Mouse (Mus musculus) lung, embryonic 14.5 days (tissue): ENCODE data around the gene Slc31a2. TPM values are rescaled to one million over a fixed set of nuclear protein-coding genes. Genes with fewer than 3 reads are reported as not detected.
A peak's percentile ranks its signal among the peaks of the same experiment; 100 is the strongest.

Experiments
- ATAC-seq: fragments of 200-750 bp; cut with Nextera tagmentation; 2 replicates; pipeline ENCODE4 v1.8.0; 2017; ENCODE audit warnings: mild to moderate bottlenecking, moderate TSS enrichment, moderate library complexity; ENCODE audit not compliant: insufficient read depth
- DNase-seq: peaks from one replicate; pipeline ENCODE4 v3.0.0-alpha.2; 2015
- H3K27ac ChIP-seq: fragments of 300-500 bp; sonication (generic); 2 replicates; pipeline ENCODE4 v1.5.1; 2014; ENCODE audit warnings: low read depth, mild to moderate bottlenecking, moderate library complexity
- H3K27me3 ChIP-seq: fragments of 300-500 bp; sonication (generic); 2 replicates; pipeline ENCODE4 v1.6.1; 2014; ENCODE audit warnings: low read length, control low read depth; ENCODE audit not compliant: insufficient read depth
- H3K36me3 ChIP-seq: fragments of 300-500 bp; sonication (generic); 2 replicates; pipeline ENCODE4 v1.6.1; 2014; ENCODE audit warnings: control low read depth; ENCODE audit not compliant: insufficient read depth
- H3K4me1 ChIP-seq: fragments of 300-500 bp; sonication (generic); 2 replicates; pipeline ENCODE4 v1.6.1; 2014; ENCODE audit warnings: antibody characterized with exemption, control low read depth; ENCODE audit not compliant: insufficient read depth
- H3K4me2 ChIP-seq: fragments of 300-500 bp; sonication (generic); 2 replicates; pipeline ENCODE4 v1.6.1; 2014; ENCODE audit warnings: mild to moderate bottlenecking
- H3K4me3 ChIP-seq: fragments of 300-500 bp; sonication (generic); 2 replicates; pipeline ENCODE4 v1.5.1; 2014; ENCODE audit warnings: low read depth, low read length
- H3K9ac ChIP-seq: fragments of 300-500 bp; sonication (generic); 2 replicates; pipeline ENCODE4 v1.6.1; 2014
- H3K9me3 ChIP-seq: fragments of 300-500 bp; sonication (generic); 2 replicates; pipeline ENCODE4 v1.6.1; 2016; ENCODE audit warnings: low read depth, low read length, control low read depth
- CTCF ChIP-seq: IDR thresholded peaks from 2 replicates; pipeline ENCODE4 v1.5.1; 2016; ENCODE audit warnings: antibody characterized with exemption, low read depth
- WGBS: fragments of 180-500 bp; shearing (Covaris S2); extraction: QIAGEN DNeasy Blood & Tissue Kit; methylation state at CpG from one replicate; pipeline ENCODE4 v1.1.7; 2014; 5-methylcytosine and 5-hydroxymethylcytosine counted together
- polyA plus RNA-seq: library from polyadenylated mRNA; unstranded; fragments of >200 nt; fragmentation: Nextera tagmentation; extraction: Ambion mirVana; gene quantifications from 2 replicates; pipeline ENCODE4 v1.2.1, GENCODE M21; 2014

Slc31a2 gene
- polyA plus RNA-seq, 1 experiment from 2014 or later: 14.7 TPM

DNA sequence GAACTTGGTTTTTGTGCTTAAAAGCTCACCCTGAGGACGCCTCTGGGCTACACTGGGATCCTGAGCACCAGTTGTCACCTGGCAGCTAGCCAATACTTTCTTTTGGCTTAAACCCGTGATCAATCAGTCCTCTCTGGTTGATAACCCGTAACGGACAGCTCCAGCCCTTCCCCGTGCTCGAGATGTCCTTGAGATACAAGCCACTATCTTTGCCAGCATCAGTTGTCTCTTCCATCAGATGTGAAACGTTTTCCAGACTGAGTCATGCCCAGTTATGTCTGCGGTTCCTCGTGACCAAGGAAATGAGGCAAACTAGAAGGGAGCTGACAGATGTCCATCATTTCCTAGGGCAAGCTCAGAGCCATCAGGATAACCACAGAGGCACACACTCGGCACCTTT is 4.7 kb downstream of the Slc31a2 start:
- no peak overlapping the region for H3K9ac ChIP-seq
- no peak overlapping the region for H3K27ac ChIP-seq
- no peaks in the 10 kb centered on the region for H3K4me1 ChIP-seq
- H3K36me3 ChIP-seq: no peaks in the 10 kb centered on the region
- ATAC-seq: no peak
- H3K27me3 ChIP-seq: no peaks in the 10 kb centered on the region
- H3K4me3 ChIP-seq: no peak overlapping the region
- H3K4me2 ChIP-seq: no peak overlapping the region
- 60% methylated on average over 10 of the region's 10 CpGs for WGBS
- no peaks in the 10 kb centered on the region for H3K9me3 ChIP-seq
- no peak for DNase-seq
- no peak for TF ChIP-seq CTCF

DNA sequence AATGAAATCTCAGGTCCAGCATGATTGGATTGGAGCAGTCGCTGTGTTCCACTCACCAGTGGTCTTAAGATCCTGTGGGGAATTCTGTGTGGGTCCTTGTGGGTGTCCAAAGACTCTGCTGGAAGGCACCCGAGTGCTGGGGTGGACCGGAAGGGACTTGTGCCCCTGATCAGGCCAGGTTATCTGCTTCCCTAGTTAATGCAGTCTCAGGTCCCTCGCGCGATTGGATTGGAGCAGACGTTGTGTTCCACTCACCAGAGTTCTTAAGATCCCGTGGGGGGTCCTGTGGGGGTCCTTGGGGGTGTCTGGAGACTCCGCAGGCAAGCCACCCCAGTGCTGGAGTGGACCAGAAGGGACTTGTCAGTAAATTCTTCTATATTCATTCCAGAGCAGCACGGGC is 10.3 kb downstream of the Slc31a2 start:
- no peak for DNase-seq
- TF ChIP-seq CTCF: no peak
- no peak for ATAC-seq
- Histone ChIP-seq H3K36me3 (no peaks in the 10 kb centered on the region), H3K27me3 (no peaks in the 10 kb centered on the region), H3K4me1 (no peaks in the 10 kb centered on the region), H3K4me2 (no peak overlapping the region), H3K27ac (no peak overlapping the region), H3K4me3 (no peak overlapping the region), H3K9ac (no peak overlapping the region), H3K9me3 (no peaks in the 10 kb centered on the region)
- whole genome bisulfite sequencing: 79% methylated on average over 10 of the region's 10 CpGs

DNA sequence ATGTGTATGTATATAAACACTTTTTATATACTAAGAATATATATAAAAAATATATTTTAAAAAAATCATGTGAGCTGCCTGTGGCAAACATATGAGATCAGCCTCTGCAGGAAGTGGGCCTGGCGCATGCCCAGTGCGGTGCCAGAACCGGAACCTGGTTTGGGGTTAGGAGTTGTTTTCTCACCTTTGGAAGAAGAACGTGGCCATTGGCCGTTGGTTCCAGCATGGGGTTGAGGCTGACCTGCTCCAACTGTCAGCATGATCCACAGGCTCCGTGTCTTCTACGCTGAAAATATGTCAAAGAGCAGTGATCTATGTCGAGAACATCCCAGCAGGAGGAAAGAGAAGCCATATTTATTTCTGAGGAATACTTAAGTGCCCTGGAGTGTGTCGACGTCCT is 11.6 kb downstream of the Slc31a2 start:
- TF ChIP-seq CTCF: no peak
- 84% methylated on average over 10 of the region's 10 CpGs for WGBS
- no peak for DNase-seq

DNA sequence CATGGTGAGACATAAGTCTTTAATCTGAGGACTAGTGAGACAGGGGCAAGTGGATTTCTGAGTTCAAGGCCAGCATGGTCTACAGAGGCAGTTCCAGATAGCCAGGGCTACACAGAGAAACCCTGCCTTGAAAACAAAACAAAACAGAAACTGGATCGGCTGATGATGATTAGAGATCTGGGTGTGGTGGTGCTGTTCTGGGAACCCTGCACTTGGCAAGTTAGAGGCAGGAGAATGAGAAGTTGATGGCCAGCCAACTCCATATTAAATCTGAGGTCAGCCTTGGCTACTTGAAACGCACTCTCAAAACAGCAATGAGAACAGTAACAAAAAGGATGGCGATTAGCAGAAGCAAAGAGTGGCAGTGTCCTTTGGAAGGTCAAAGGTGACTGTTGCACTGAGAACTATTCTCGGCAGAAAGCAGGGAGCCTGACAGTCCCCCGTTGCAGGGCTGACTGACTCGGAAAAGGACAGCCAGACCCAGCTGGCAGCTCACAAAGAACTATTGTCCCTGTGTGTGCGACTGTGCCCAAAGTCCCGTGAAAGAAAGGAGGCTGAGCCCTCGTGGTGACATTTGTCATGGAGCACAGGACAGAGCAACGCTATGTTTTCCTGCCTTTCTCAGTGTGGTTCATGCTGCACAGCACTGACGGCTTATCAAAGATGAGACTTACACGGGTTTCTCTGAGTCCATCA is 12.6 kb downstream of the Slc31a2 start:
- H3K9ac ChIP-seq: no peak overlapping the region
- ATAC-seq: no peak
- no peaks in the 10 kb centered on the region for H3K9me3 ChIP-seq
- no peak for DNase-seq
- no peaks in the 10 kb centered on the region for H3K4me1 ChIP-seq
- no peak overlapping the region for H3K4me2 ChIP-seq
- WGBS: 33% methylated on average over 12 of the region's 12 CpGs
- no peak overlapping the region for H3K4me3 ChIP-seq
- no peaks in the 10 kb centered on the region for H3K27me3 ChIP-seq
- H3K27ac ChIP-seq: no peak overlapping the region
- TF ChIP-seq CTCF: no peak
- H3K36me3 ChIP-seq: no peaks in the 10 kb centered on the region

More for the DNA sequence above, 11.6 kb downstream of the Slc31a2 start:
- H3K9ac ChIP-seq: no peak overlapping the region
- no peaks in the 10 kb centered on the region for H3K9me3 ChIP-seq
- H3K4me2 ChIP-seq: no peak overlapping the region
- no peaks in the 10 kb centered on the region for H3K4me1 ChIP-seq
- H3K27ac ChIP-seq: no peak overlapping the region
- no peak for ATAC-seq
- no peak overlapping the region for H3K4me3 ChIP-seq
- no peaks in the 10 kb centered on the region for H3K36me3 ChIP-seq
- no peaks in the 10 kb centered on the region for H3K27me3 ChIP-seq

DNA sequence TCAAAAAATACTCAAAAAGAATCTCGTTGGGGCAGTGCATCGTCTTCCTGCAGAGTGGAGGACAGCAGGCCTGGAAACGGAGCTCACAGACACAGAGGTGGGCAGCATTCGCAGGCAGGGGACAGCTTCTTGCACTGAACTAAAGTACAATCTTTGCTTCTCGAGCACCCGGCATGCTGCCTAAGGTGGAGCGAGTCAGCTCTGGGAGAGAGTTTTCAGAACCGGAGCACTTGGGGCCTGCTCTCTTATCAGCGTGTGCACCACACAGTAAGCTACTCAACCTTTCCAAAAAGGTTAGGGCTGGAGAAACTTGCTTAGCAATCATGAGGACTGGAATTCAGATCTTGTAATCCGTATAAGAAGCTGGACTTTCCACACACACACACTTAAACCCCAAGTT is 14.3 kb downstream of the Slc31a2 start:
- no peak overlapping the region for H3K4me2 ChIP-seq
- no peaks in the 10 kb centered on the region for H3K4me1 ChIP-seq
- DNase-seq (no peak), ATAC-seq (no peak)
- no peaks in the 10 kb centered on the region for H3K36me3 ChIP-seq
- H3K27me3 ChIP-seq: no peaks in the 10 kb centered on the region
- H3K9ac ChIP-seq: no peak overlapping the region
- WGBS: 58% methylated on average over 10 of the region's 10 CpGs
- H3K27ac ChIP-seq: peak overlapping the region; percentile 46; the same call in 1 of the 2 replicates
- H3K9me3 ChIP-seq: no peaks in the 10 kb centered on the region
- H3K4me3 ChIP-seq: no peak overlapping the region
- no peak for TF ChIP-seq CTCF

DNA sequence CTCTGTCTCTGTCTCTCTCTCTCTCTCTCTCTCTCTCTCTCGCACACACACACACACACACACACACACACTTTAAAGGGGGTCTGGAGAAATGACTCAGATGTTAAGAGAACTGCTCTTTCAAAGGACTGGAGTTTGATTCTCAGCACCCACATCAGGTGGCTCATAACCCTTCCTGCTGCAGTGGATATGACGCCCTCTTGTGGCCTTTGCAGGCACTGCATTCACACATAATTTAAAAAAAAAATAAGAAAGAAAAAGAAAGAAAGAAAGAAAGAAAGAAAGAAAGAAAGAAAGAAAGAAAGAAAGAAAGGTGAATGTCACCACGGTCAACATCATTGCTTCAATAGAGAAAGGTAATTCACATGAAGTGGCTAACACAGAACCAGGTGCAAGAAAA is 14.9 kb downstream of the Slc31a2 start:
- Histone ChIP-seq H3K27me3 (no peaks in the 10 kb centered on the region), H3K4me3 (no peak overlapping the region), H3K9ac (no peak overlapping the region), H3K27ac (peak overlapping the region; percentile 46; the same call in 1 of the 2 replicates), H3K36me3 (no peaks in the 10 kb centered on the region), H3K9me3 (no peaks in the 10 kb centered on the region), H3K4me1 (no peaks in the 10 kb centered on the region), H3K4me2 (no peak overlapping the region)
- TF ChIP-seq CTCF: peak; percentile 42
- ATAC-seq (no peak), DNase-seq (no peak)
- 66% methylated on average over 3 of the region's 3 CpGs for WGBS

DNA sequence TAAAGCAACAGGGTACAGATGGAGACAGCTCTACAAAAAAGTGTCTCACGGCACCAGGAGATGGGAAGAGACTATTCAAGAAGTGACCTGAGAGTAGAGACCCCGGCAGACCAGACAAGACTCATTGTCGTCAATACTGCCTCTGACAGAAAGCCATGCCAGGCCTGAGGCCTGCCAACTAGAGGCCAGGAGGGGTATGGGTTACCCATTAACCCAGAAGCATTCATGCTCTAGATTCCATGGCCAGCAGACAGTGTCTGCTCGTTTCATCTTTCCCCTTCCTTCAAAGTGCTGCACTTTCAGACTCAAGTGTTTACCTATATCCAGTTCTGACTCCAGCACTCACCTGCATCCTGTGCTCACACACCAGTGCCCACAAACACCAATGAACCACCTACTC is 15.7 kb downstream of the Slc31a2 start:
- Histone ChIP-seq H3K4me1 (no peaks in the 10 kb centered on the region), H3K4me3 (no peak overlapping the region), H3K27me3 (no peaks in the 10 kb centered on the region), H3K36me3 (no peaks in the 10 kb centered on the region), H3K4me2 (no peak overlapping the region), H3K27ac (peak overlapping the region; percentile 63; the same call in 1 of the 2 replicates), H3K9me3 (no peaks in the 10 kb centered on the region), H3K9ac (no peak overlapping the region)
- 55% methylated on average over 4 of the region's 4 CpGs for WGBS
- ATAC-seq (peak; percentile 74), DNase-seq (peak; percentile 48)
- TF ChIP-seq CTCF: peak; percentile 38
